Mouse (Mus musculus) large intestine, adult 2 months (tissue): Measurements from ENCODE around the gene Cpeb3. TPM values are rescaled to one million over a fixed set of nuclear protein-coding genes. Genes with fewer than 3 reads are reported as not detected.

Experiments
- DNase-seq: peaks from one replicate; pipeline ENCODE4 v3.0.0-alpha.2; 2012; ENCODE audit warnings: low read depth, low spot score
- WGBS: fragments of 180-500 bp; shearing (Covaris S2); methylation state at CpG from one replicate; pipeline ENCODE4 v1.1.7; 2018; 5-methylcytosine and 5-hydroxymethylcytosine counted together
- polyA plus RNA-seq: library from polyadenylated mRNA; depleted of rRNA; stranded (reverse); fragments of >200 nt; gene quantifications from 2 replicates; pipeline ENCODE4 v1.2.3, GENCODE M21; 2012; rRNA removed

Cpeb3 gene
- polyA plus RNA-seq, 1 experiment = 1.1 TPM

DNA sequence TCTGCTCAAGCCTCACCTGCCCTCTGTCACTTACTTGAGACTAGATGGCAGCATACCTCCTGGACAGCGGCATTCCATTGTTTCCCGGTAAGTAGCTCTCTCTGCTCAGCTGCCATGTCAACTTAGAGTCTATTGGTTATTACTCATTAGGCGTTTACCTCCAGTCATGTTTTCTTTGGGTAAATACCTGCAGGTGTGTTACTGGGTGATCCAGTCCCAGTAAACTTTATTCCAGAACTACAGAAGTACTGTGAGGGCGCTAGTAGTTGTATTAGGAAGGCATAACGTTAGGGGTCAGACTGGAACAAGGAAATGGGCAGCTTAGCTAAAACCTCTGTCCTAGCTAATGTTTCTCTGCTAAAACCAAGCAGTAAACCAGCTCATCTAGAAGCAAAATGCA is 203.8 kb downstream of the Cpeb3 start:
- DNase-seq = no peak
- WGBS = 86% methylated on average over 5 of the region's 5 CpGs

Other genes starting within 250 kb of the Cpeb3 start
- gene March5, start 1.1 kb downstream of the Cpeb3 start, polyA plus RNA-seq = 20.1 and 27.4 TPM in 2 replicates
- gene Ide, start 129.3 kb upstream of the Cpeb3 start, polyA plus RNA-seq = 15.7 and 23.7 TPM in 2 replicates
- gene Kif11, start 167.8 kb upstream of the Cpeb3 start, polyA plus RNA-seq = 5.3 and 6.3 TPM in 2 replicates
- gene Hhex, start 226.2 kb upstream of the Cpeb3 start, polyA plus RNA-seq = 2.0 and 2.5 TPM in 2 replicates